Mouse (Mus musculus): ENCODE data around the gene Aspdh.

The Aspdh gene

GRCm38 (mm10) chr7:44446070-44446855, 18.9 kb upstream of the Aspdh start:
- DNase-seq (ENCODE audit: extremely low read depth, low read depth) = no peak

- no peak for DNase-seq (ENCODE audit: extremely low read depth, low read depth)
Measured at GRCm38 (mm10) chr7:44453256-44453655, 11.9 kb upstream of the Aspdh start.

GRCm38 (mm10) chr7:44456302-44456701, 8.9 kb upstream of the Aspdh start:
- DNase-seq (ENCODE audit: extremely low read depth, low read depth) = no peak

- DNase-seq (ENCODE audit: extremely low read depth, low read depth) = no peak
Measured at GRCm38 (mm10) chr7:44460067-44460466, 5.1 kb upstream of the Aspdh start.

GRCm38 (mm10) chr7:44460767-44461502, 4.3 kb upstream of the Aspdh start:
- DNase-seq (ENCODE audit: extremely low read depth, low read depth) = no peak

GRCm38 (mm10) chr7:44461503-44462217, 3.5 kb upstream of the Aspdh start:
- DNase-seq (ENCODE audit: extremely low read depth, low read depth) = no peak

GRCm38 (mm10) chr7:44462218-44463055, 2.8 kb upstream of the Aspdh start:
- DNase-seq (ENCODE audit: extremely low read depth, low read depth) = no peak

- DNase-seq (ENCODE audit: extremely low read depth, low read depth) = no peak
Measured at GRCm38 (mm10) chr7:44463056-44463425, 2.1 kb upstream of the Aspdh start.

GRCm38 (mm10) chr7:44463556-44464225, 1.5 kb upstream of the Aspdh start:
- no peak for DNase-seq (ENCODE audit: extremely low read depth, low read depth)

GRCm38 (mm10) chr7:44464511-44464910, 680 bp upstream of the Aspdh start:
- DNase-seq (ENCODE audit: extremely low read depth, low read depth) = no peak

- no peak for DNase-seq (ENCODE audit: extremely low read depth, low read depth)
Measured at GRCm38 (mm10) chr7:44466006-44466887, 1.1 kb downstream of the Aspdh start.

GRCm38 (mm10) chr7:44466888-44467311, 1.7 kb downstream of the Aspdh start:
- no peak for DNase-seq (ENCODE audit: extremely low read depth, low read depth)

- peak; percentile 99 for DNase-seq (ENCODE audit: extremely low read depth, low read depth)
Measured at GRCm38 (mm10) chr7:44467811-44468411, 2.7 kb downstream of the Aspdh start, which contains the start of gene Josd2. Gene Josd2 (plus strand): TSS chr7:44467980.

- no peak for DNase-seq (ENCODE audit: extremely low read depth, low read depth)
Measured at GRCm38 (mm10) chr7:44468644-44469285, 3.6 kb downstream of the Aspdh start.

- DNase-seq (ENCODE audit: extremely low read depth, low read depth) = no peak
Measured at GRCm38 (mm10) chr7:44469677-44470675, 4.8 kb downstream of the Aspdh start.

- no peak for DNase-seq (ENCODE audit: extremely low read depth, low read depth)
Measured at GRCm38 (mm10) chr7:44470696-44471612, 5.8 kb downstream of the Aspdh start.

Measured in MEL-GATA-1-ER (cell line).